Mouse (Mus musculus) macrophage (primary cell): Measurements from ENCODE around the gene Hoxa2. TPM values are rescaled to one million over a fixed set of nuclear protein-coding genes. Genes with fewer than 3 reads are reported as not detected.

ENCODE experiments used
- H3K27ac ChIP-seq: fragments of 350-480 bp; formaldehyde crosslinking; 2 replicates; pipeline ENCODE4 v1.9.0; 2021
- H3K36me3 ChIP-seq: fragments of 350-480 bp; formaldehyde crosslinking; 2 replicates; pipeline ENCODE4 v1.9.0; 2021; ENCODE audit errors: inconsistent target
- H3K4me3 ChIP-seq: fragments of 350-480 bp; formaldehyde crosslinking; 2 replicates; pipeline ENCODE4 v1.9.0; 2021; ENCODE audit errors: inconsistent target
- H3K79me2 ChIP-seq: fragments of 350-480 bp; formaldehyde crosslinking; 2 replicates; pipeline ENCODE4 v1.9.0; 2021; ENCODE audit errors: inconsistent target
- WGBS: methylation state at CpG from one replicate; pipeline ENCODE4 v1.1.7; 2026; ENCODE audit warnings: inconsistent platforms; ENCODE audit not compliant: missing documents; 5-methylcytosine and 5-hydroxymethylcytosine counted together
- polyA plus RNA-seq: library from polyadenylated mRNA; stranded (reverse); fragments of 250-400 nt; gene quantifications from 3 replicates; pipeline ENCODE4 v1.2.4, GENCODE M21; 2018; ENCODE audit warnings: inconsistent platforms

Gene Hoxa2
- polyA plus RNA-seq, 1 experiment from 2014 or later, result not detected

- H3K79me2 ChIP-seq, result peaks cover 6% of the 10 kb centered on the region; the same call in 1 of the 2 replicates
- H3K27ac ChIP-seq, result peak overlapping the region; percentile 80
Measured at GRCm38 (mm10) chr6:52159164-52159761, 5.4 kb downstream of the Hoxa2 start.

GRCm38 (mm10) chr6:52158276-52159051 lies 6.2 kb downstream of the Hoxa2 start, which contains the start of gene Hoxa1:
Gene Hoxa1 (minus strand): TSS chr6:52158317.
- H3K27ac ChIP-seq, result peak within 1 kb of the TSS; percentile 80
- no peaks in the 10 kb centered on the region for H3K36me3 ChIP-seq
- under 1% methylated on average over 50 of the region's 55 CpGs for WGBS
- peaks cover 6% of the 10 kb centered on the region; the same call in 1 of the 2 replicates for H3K79me2 ChIP-seq
- peak within 1 kb of the TSS; percentile 48 for H3K4me3 ChIP-seq

More at GRCm38 (mm10) chr6:52159164-52159761, 5.4 kb downstream of the Hoxa2 start:
- Histone ChIP-seq H3K36me3 (no peaks in the 10 kb centered on the region), H3K4me3 (peak overlapping the region; percentile 48)
- WGBS, result 45% methylated on average over 12 of the region's 12 CpGs

- Histone ChIP-seq H3K79me2 (peaks cover 6% of the 10 kb centered on the region; the same call in 1 of the 2 replicates), H3K27ac (no peak overlapping the region), H3K36me3 (no peaks in the 10 kb centered on the region), H3K4me3 (peak overlapping the region; percentile 48)
- 9% methylated on average over 31 of the region's 32 CpGs for WGBS
Measured at GRCm38 (mm10) chr6:52157466-52158275, 7.0 kb downstream of the Hoxa2 start.

GRCm38 (mm10) chr6:52156551-52157200 lies 8.0 kb downstream of the Hoxa2 start:
- no peak overlapping the region for H3K27ac ChIP-seq
- 40% methylated on average over 20 of the region's 20 CpGs for WGBS
- no peak overlapping the region for H3K4me3 ChIP-seq
- peaks cover 6% of the 10 kb centered on the region; the same call in 1 of the 2 replicates for H3K79me2 ChIP-seq
- H3K36me3 ChIP-seq, result no peaks in the 10 kb centered on the region

- H3K36me3 ChIP-seq, result no peaks in the 10 kb centered on the region
- WGBS, result 96% methylated on average over 3 of the region's 3 CpGs
Measured at GRCm38 (mm10) chr6:52155471-52155870, 9.2 kb downstream of the Hoxa2 start.

DNA sequence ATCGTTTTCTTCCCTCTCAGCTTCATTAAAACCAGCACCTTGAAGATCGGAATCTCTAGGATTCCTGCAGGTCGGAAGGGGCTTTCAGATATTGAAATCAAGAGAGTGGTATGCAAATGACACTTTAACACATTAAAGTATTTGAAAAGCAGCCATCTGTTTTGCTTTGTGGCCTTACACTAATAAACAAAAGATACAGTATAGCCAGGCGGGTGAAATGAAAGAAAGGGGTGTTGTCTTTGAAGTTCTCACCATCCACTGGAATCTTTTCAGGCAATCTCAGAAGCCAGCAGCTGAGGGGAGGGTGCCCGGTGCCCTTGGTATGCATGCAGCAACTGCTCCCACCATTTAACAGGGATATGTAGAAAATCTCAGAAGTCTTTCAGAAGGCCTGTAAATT lies 10.6 kb downstream of the Hoxa2 start:
- WGBS, result 85% methylated on average over 5 of the region's 5 CpGs
- H3K4me3 ChIP-seq, result no peak overlapping the region

More at GRCm38 (mm10) chr6:52155471-52155870, 9.2 kb downstream of the Hoxa2 start:
- H3K79me2 ChIP-seq, result peaks cover 6% of the 10 kb centered on the region; the same call in 1 of the 2 replicates
- no peak overlapping the region for H3K4me3 ChIP-seq
- H3K27ac ChIP-seq, result no peak overlapping the region

GRCm38 (mm10) chr6:52153270-52153669 lies 11.4 kb downstream of the Hoxa2 start:
- 49% methylated on average over 6 of the region's 6 CpGs for WGBS
- no peaks in the 10 kb centered on the region for H3K36me3 ChIP-seq
- H3K79me2 ChIP-seq, result no peaks in the 10 kb centered on the region
- no peak overlapping the region for H3K27ac ChIP-seq
- no peak overlapping the region for H3K4me3 ChIP-seq

More for the DNA sequence above, 10.6 kb downstream of the Hoxa2 start:
- no peaks in the 10 kb centered on the region for H3K79me2 ChIP-seq
- no peaks in the 10 kb centered on the region for H3K36me3 ChIP-seq
- H3K27ac ChIP-seq, result no peak overlapping the region

DNA sequence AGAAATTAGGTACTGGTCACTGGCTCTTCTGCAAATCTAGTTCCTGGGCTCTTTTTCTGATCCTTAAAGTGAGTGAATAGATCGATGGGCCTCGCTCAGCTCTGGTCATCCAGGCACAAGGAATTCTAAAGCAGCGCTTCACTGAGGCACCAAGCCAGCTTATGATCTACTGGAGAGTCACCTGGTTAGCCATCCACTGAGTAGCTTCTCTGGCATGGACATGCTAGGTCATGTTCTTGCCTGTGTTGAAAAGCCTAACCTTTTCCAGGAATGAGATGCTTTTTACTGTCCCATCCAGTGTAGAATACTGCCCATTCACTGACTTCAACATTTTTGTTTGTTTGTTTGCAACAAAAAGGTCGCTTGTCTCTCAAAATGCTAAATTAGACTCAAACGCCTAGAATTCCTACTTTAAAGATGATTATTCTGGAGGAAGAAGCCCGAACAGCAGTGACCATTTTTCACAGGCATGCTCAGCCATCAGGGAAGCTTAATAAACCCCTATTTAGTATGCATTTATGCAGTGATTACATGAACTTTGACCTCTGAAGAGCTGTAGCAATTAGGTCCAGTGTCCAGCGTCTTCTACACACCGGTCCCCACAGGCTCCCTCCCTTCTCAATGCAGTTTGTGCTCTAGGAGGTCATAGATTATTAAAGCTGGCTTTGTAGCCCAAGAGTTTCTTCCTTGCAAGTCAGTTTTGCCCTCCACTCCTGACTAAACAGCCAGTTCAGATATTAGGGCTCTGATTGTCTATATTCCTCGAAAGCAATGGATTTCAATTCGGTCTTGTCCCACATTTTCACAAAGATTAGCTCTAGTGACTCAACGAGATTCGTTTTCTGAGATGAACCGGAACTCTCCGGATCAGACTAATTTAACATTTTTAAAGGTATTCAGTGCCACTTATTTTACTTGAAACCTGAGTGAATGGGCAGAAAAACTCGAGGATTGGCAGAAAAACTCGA lies 12.1 kb downstream of the Hoxa2 start:
- 61% methylated on average over 16 of the region's 16 CpGs for WGBS
- Histone ChIP-seq H3K27ac (no peak overlapping the region), H3K79me2 (no peaks in the 10 kb centered on the region), H3K4me3 (no peak overlapping the region), H3K36me3 (no peaks in the 10 kb centered on the region)

GRCm38 (mm10) chr6:52151571-52151970 lies 13.1 kb downstream of the Hoxa2 start:
- H3K79me2 ChIP-seq, result no peaks in the 10 kb centered on the region
- 27% methylated on average over 3 of the region's 4 CpGs for WGBS
- H3K36me3 ChIP-seq, result no peaks in the 10 kb centered on the region
- H3K27ac ChIP-seq, result no peak overlapping the region
- H3K4me3 ChIP-seq, result no peak overlapping the region

DNA sequence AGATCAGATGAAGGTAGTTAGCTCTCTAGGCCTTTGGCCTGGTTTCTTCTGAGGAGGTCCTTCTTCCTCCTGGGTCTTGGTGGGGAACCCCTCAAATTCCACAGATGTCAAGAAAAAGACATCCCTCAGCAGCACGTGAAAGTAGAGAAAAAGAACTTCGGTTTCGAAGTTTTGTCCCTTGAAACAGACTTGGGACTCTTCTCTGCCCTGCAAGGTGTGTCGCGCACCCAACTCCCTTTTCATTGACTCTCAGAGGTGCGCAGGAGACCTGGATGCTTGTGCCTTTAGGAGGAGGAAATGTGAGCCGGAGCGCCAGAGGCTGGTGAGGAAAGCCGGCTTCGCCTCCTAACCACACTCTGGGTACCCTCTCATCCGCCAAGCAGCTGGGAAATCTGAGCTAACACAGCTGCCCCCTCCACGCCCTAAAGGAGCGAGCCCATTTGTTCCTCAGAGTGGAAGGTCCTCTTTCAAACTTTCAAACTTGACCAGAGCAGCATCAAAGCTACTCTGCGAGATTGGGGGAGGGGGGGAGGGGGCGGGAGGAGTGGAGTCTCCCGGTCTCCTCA lies 14.1 kb downstream of the Hoxa2 start:
- H3K4me3 ChIP-seq, result no peak overlapping the region
- no peak overlapping the region for H3K27ac ChIP-seq
- 28% methylated on average over 16 of the region's 16 CpGs for WGBS
- H3K36me3 ChIP-seq, result no peaks in the 10 kb centered on the region
- no peaks in the 10 kb centered on the region for H3K79me2 ChIP-seq

DNA sequence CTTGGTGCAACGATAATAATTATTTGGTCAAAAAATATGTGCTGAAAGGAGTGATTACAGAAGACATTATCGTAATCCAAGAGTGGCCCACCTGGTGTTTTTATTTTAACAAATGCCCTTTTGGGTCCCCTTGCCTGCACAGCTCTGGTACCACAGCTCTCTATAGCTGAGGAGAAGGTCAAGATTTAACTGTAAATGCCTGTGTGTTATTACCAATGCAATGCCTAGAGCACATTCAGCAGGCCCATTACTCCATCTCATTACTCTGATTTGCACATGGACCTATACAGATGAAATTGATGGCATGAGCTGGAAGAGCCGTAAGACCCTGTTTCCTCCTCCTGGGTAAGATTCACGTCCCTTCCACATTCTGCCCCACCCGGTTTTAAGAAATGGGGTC lies 25.5 kb downstream of the Hoxa2 start:
- H3K27ac ChIP-seq, result no peak overlapping the region
- WGBS, result 90% methylated on average over 5 of the region's 5 CpGs
- H3K36me3 ChIP-seq, result no peaks in the 10 kb centered on the region
- no peak overlapping the region for H3K4me3 ChIP-seq
- H3K79me2 ChIP-seq, result no peaks in the 10 kb centered on the region

- no peaks in the 10 kb centered on the region for H3K36me3 ChIP-seq
- WGBS, result 93% methylated on average over 10 of the region's 10 CpGs
- no peak overlapping the region for H3K27ac ChIP-seq
- H3K4me3 ChIP-seq, result no peak overlapping the region
- H3K79me2 ChIP-seq, result no peaks in the 10 kb centered on the region
Measured at GRCm38 (mm10) chr6:52138576-52138975, 26.1 kb downstream of the Hoxa2 start.
